Comparison of ENCODE assay signal across 8 mouse cellular contexts in the genomic region with DNA sequence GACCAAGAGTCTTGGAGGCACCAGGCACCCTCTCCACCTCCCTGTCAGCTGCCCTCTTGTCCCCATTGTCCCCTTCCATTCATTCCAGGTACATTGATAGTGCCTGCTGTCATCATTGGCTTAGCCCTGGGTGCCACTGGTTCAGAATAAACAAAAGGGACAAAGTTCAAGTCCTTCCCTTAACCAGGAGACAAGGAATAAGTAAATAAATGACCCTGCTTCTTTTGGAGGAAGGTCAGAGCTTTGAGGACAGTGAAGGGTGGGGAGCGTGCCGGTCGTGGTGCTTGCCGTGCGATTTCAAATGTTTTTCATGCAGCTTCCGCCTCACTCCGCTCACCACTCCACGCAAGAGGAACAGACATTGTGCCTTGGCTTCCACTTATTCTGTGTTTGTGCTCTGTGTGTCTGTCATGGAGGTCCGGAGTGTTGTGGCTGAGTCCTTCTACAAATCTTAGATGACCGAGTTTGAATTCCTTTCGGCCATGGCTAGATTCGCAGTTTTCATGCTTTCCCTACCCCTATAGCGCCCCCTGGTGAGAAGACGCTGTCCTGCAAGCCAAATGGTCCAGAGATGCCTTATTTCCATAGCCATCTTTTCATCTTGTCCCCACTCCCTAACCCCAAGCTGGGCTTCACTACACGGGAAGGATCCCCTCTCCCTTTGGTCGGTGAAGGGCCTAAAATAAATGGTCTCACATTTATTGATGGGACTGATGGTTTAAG. TPM values are rescaled to one million over a fixed set of nuclear protein-coding genes. Genes with fewer than 3 reads are reported as not detected.
DNase-seq lines count a peak whose midpoint lies in the region; ATAC-seq and TF ChIP-seq lines count a peak whose summit lies in the region.

No protein-coding gene starts in this region.

- no peaks in the 10 kb centered on the region for H3K4me1 ChIP-seq in hindbrain, embryonic 11.5 days (replicated peaks; ENCODE audit: control insufficient read depth, insufficient read depth, low read length)
- peaks cover 12% of the 10 kb centered on the region for H3K4me1 ChIP-seq in hindbrain, embryonic 16.5 days (ENCODE audit: control insufficient read depth, insufficient read depth, low read depth, low read length)
- peaks cover 14% of the 10 kb centered on the region for H3K4me1 ChIP-seq in intestine, embryonic 15.5 days (replicated peaks)
- peaks cover 9% of the 10 kb centered on the region; the same call in 1 of the 2 replicates for H3K4me1 ChIP-seq in stomach, embryonic 15.5 days

- WGBS in hindbrain, embryonic 11.5 days, result 43% methylated on average over 16 of the region's 16 CpGs
- WGBS in hindbrain, embryonic 16.5 days, result 40% methylated on average over 15 of the region's 16 CpGs
- 29% methylated on average over 16 of the region's 16 CpGs for WGBS in intestine, embryonic 15.5 days
- 33% methylated on average over 16 of the region's 16 CpGs for WGBS in stomach, embryonic 15.5 days

- H3K9me3 ChIP-seq in hindbrain, embryonic 11.5 days (ENCODE audit: control insufficient read depth, low read length), result no peaks in the 10 kb centered on the region
- no peaks in the 10 kb centered on the region for H3K9me3 ChIP-seq in hindbrain, embryonic 16.5 days (ENCODE audit: control insufficient read depth, low read length)
- H3K9me3 ChIP-seq in intestine, embryonic 15.5 days, result no peaks in the 10 kb centered on the region
- H3K9me3 ChIP-seq in stomach, embryonic 15.5 days, result no peaks in the 10 kb centered on the region

- ATAC-seq in hindbrain, embryonic 11.5 days (ENCODE audit: low FRiP score), result no peak
- no peak for ATAC-seq in hindbrain, embryonic 16.5 days
- ATAC-seq in intestine, embryonic 15.5 days, result peak; percentile 78
- no peak for ATAC-seq in stomach, embryonic 15.5 days (ENCODE audit: insufficient read depth, low FRiP score, low read depth)

- no peak overlapping the region for H3K27ac ChIP-seq in hindbrain, embryonic 11.5 days (ENCODE audit: low read depth, low read length)
- H3K27ac ChIP-seq in hindbrain, embryonic 16.5 days (ENCODE audit: low read depth, low read length), result no peak overlapping the region
- H3K27ac ChIP-seq in gastrocnemius, adult 2 months, result no peak overlapping the region
- H3K27ac ChIP-seq in intestine, embryonic 15.5 days, result no peak overlapping the region
- H3K27ac ChIP-seq in stomach, embryonic 15.5 days, result no peak overlapping the region

- H3K4me2 ChIP-seq in hindbrain, embryonic 11.5 days (replicated peaks; ENCODE audit: low read depth, low read length), result no peak overlapping the region
- no peak overlapping the region for H3K4me2 ChIP-seq in hindbrain, embryonic 16.5 days (ENCODE audit: low read length)
- H3K4me2 ChIP-seq in intestine, embryonic 15.5 days (replicated peaks), result peak overlapping the region; percentile 50
- peak overlapping the region; percentile 45 for H3K4me2 ChIP-seq in stomach, embryonic 15.5 days

- H3K9ac ChIP-seq in hindbrain, embryonic 11.5 days (ENCODE audit: low read depth, low read length), result no peak overlapping the region
- H3K9ac ChIP-seq in hindbrain, embryonic 16.5 days (ENCODE audit: low read depth, low read length), result no peak overlapping the region
- peak overlapping the region; percentile 29; the same call in 1 of the 2 replicates for H3K9ac ChIP-seq in intestine, embryonic 15.5 days
- no peak overlapping the region for H3K9ac ChIP-seq in stomach, embryonic 15.5 days

- no peak overlapping the region for H3K4me3 ChIP-seq in hindbrain, embryonic 11.5 days (ENCODE audit: low read depth, low read length)
- H3K4me3 ChIP-seq in hindbrain, embryonic 16.5 days (ENCODE audit: low read length), result no peak overlapping the region
- H3K4me3 ChIP-seq in gastrocnemius, adult 2 months, result peak overlapping the region; percentile 51
- H3K4me3 ChIP-seq in intestine, embryonic 15.5 days (replicated peaks), result 0 out of 2 replicates have a peak overlapping the region, but pooled peaks have one; percentile 14
- peak overlapping the region; percentile 23; the same call in 1 of the 2 replicates for H3K4me3 ChIP-seq in stomach, embryonic 15.5 days (replicated peaks)

- intact Hi-C loops in gastrocnemius, adult 2 months (cut with DNase I), result loop anchor here (2.0 to 10.0 kb wide), 3 partner anchors 157 to 279 kb away; no protein-coding TSS in a partner anchor
- intact Hi-C loops in left cerebral cortex, postnatal 25 days (cut with DNase I), result loop anchor here (1.0 to 10.0 kb wide), 3 partner anchors 139 to 279 kb away; no protein-coding TSS in a partner anchor

- peak; percentile 90 for DNase-seq in hindbrain, embryonic 11.5 days (ENCODE audit: low spot score)
- DNase-seq in cerebellum, adult 8-10 months, result peak; percentile 89
- peak; percentile 86 for DNase-seq in gastrocnemius, adult 2 months
- DNase-seq in left cerebral cortex, postnatal 25 days (ENCODE audit: low spot score in 2 of 2), result peak; percentile 78 to 83
- DNase-seq in monocyte, adult 2 months (ENCODE audit: low read depth in 1 of 2, low spot score in 2 of 2), result peak; percentile 47 to 71

- TF ChIP-seq CTCF in gastrocnemius, adult 2 months (IDR thresholded peaks at IDR 0.05), result peak; percentile 97

- H3K36me3 ChIP-seq in hindbrain, embryonic 11.5 days (ENCODE audit: control insufficient read depth, insufficient read depth, low read length), result no peaks in the 10 kb centered on the region
- H3K36me3 ChIP-seq in hindbrain, embryonic 16.5 days (ENCODE audit: control insufficient read depth, insufficient read depth, low read length), result no peaks in the 10 kb centered on the region
- no peaks in the 10 kb centered on the region for H3K36me3 ChIP-seq in intestine, embryonic 15.5 days
- H3K36me3 ChIP-seq in stomach, embryonic 15.5 days, result no peaks in the 10 kb centered on the region

- H3K27me3 ChIP-seq in hindbrain, embryonic 11.5 days (ENCODE audit: control insufficient read depth, insufficient read depth, low read length), result no peaks in the 10 kb centered on the region
- no peaks in the 10 kb centered on the region for H3K27me3 ChIP-seq in hindbrain, embryonic 16.5 days (replicated peaks; ENCODE audit: control insufficient read depth, insufficient read depth, low read length)
- no peaks in the 10 kb centered on the region for H3K27me3 ChIP-seq in intestine, embryonic 15.5 days (replicated peaks)
- H3K27me3 ChIP-seq in stomach, embryonic 15.5 days (replicated peaks), result no peaks in the 10 kb centered on the region

RNA-seq across cellular contexts. Expression of a gene that starts 6.2 kb away (rescaled TPM):
- polyA plus RNA-seq in hindbrain, embryonic 11.5 days (2014; fragmentation: Nextera tagmentation; extraction: Ambion mirVana), result 21.0 and 24.4 TPM in 2 replicates
- 25.4 and 26.0 TPM in 2 replicates for polyA plus RNA-seq in hindbrain, embryonic 16.5 days (2015; fragmentation: Nextera tagmentation; extraction: Ambion mirVana)
- 10 to 100 TPM in 1 of 2 experiments, 1 to 10 TPM in 1; 9.1 to 11.0 TPM for total RNA-seq in gastrocnemius, adult 2 months (2021)
- polyA plus RNA-seq in intestine, embryonic 15.5 days (2015; fragmentation: Nextera tagmentation; extraction: Ambion mirVana), result 21.8 and 23.5 TPM in 2 replicates
- total RNA-seq in left cerebral cortex, postnatal 25 days (2021), result 10 to 100 TPM; 16.0 to 21.3 TPM
- 23.2 and 26.3 TPM in 2 replicates for polyA plus RNA-seq in stomach, embryonic 15.5 days (2015; fragmentation: Nextera tagmentation; extraction: Ambion mirVana)

RNA-seq across cellular contexts. Expression of a gene that starts 46.5 kb away (rescaled TPM):
- polyA plus RNA-seq in hindbrain, embryonic 11.5 days (2014; fragmentation: Nextera tagmentation; extraction: Ambion mirVana), result 34.4 and 35.4 TPM in 2 replicates
- polyA plus RNA-seq in hindbrain, embryonic 16.5 days (2015; fragmentation: Nextera tagmentation; extraction: Ambion mirVana), result 25.9 and 32.6 TPM in 2 replicates
- total RNA-seq in gastrocnemius, adult 2 months (2021), result 10 to 100 TPM; 86.4 to 98.1 TPM
- 15.6 and 16.7 TPM in 2 replicates for polyA plus RNA-seq in intestine, embryonic 15.5 days (2015; fragmentation: Nextera tagmentation; extraction: Ambion mirVana)
- total RNA-seq in left cerebral cortex, postnatal 25 days (2021), result 10 to 100 TPM; 91.8 to 97.9 TPM
- polyA plus RNA-seq in stomach, embryonic 15.5 days (2015; fragmentation: Nextera tagmentation; extraction: Ambion mirVana), result 19.6 and 20.0 TPM in 2 replicates

RNA-seq across cellular contexts. Expression of a gene that starts 54.3 kb away (rescaled TPM):
- 574 and 582 TPM in 2 replicates for polyA plus RNA-seq in hindbrain, embryonic 11.5 days (2014; fragmentation: Nextera tagmentation; extraction: Ambion mirVana)
- 271 and 296 TPM in 2 replicates for polyA plus RNA-seq in hindbrain, embryonic 16.5 days (2015; fragmentation: Nextera tagmentation; extraction: Ambion mirVana)
- 100 to 1,000 TPM; 207 to 261 TPM for total RNA-seq in gastrocnemius, adult 2 months (2021)
- polyA plus RNA-seq in intestine, embryonic 15.5 days (2015; fragmentation: Nextera tagmentation; extraction: Ambion mirVana), result 421 and 480 TPM in 2 replicates
- 100 to 1,000 TPM; 437 to 460 TPM for total RNA-seq in left cerebral cortex, postnatal 25 days (2021)
- polyA plus RNA-seq in stomach, embryonic 15.5 days (2015; fragmentation: Nextera tagmentation; extraction: Ambion mirVana), result 510 and 539 TPM in 2 replicates

Comparison
In these comparisons a context has a peak if more than half of its experiments do, and no peak if none do; other contexts are left out.
1. H3K4me2 ChIP-seq: peak in intestine, embryonic 15.5 days (single experiment) and stomach, embryonic 15.5 days (single experiment); none in hindbrain, embryonic 11.5 days (single experiment) and hindbrain, embryonic 16.5 days (single experiment).
2. H3K4me3 ChIP-seq: peak in gastrocnemius, adult 2 months (single experiment), intestine, embryonic 15.5 days (single experiment) and stomach, embryonic 15.5 days (single experiment); none in hindbrain, embryonic 11.5 days (single experiment) and hindbrain, embryonic 16.5 days (single experiment).
3. Peak in every context shown above with its lines, with median percentiles within 50 percentile points of each other: DNase-seq.